In the genomic region with DNA sequence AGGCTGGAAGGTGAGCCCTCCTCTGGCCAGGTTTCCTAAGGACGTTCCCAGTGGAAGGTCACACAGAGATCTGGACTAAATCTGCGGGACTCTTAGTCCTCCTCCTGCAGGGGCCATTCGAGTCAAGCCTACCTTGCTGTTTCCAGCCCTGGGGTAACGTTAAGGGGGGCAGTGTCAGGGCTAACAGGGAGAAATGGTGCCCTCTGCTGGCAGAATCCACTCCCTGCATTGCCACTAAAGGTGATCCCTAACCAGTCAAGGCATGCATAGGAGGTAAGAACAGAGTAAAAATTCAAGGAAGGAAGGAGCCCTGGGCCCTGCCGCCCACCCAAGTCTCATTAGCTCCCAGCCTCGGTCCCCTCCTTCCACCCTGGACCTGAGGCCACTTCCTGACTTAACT, we compare ENCODE assay signal across 9 mouse cellular contexts. TPM values are rescaled to one million over a fixed set of nuclear protein-coding genes. Genes with fewer than 3 reads are reported as not detected.
DNase-seq lines count a peak whose midpoint lies in the region; ATAC-seq lines count a peak whose summit lies in the region.
"Had no signal": no experiment of that assay in that cellular context is flagged by ENCODE, and none has a peak within 500 bp of the region (broad histone marks: within the 10 kb centered on the region; RNA-seq: fewer than 3 reads in every experiment).

No protein-coding gene starts in this region.

- H3K4me3 ChIP-seq in forebrain, embryonic 13.5 days, result no peak overlapping the region
- no peak overlapping the region for H3K4me3 ChIP-seq in hindbrain, embryonic 11.5 days (ENCODE audit: low read depth, low read length)
- H3K4me3 ChIP-seq: limb, embryonic 15.5 days had no signal

- no peak overlapping the region for H3K9ac ChIP-seq in forebrain, embryonic 13.5 days
- no peak overlapping the region for H3K9ac ChIP-seq in hindbrain, embryonic 11.5 days (ENCODE audit: low read depth, low read length)
- H3K9ac ChIP-seq: limb, embryonic 15.5 days had no signal

- DNase-seq in MN1 (ENCODE audit: low spot score), result peak; percentile 54
- DNase-seq in c-Kit-positive CD71-negative TER-119-negative erythroid progenitor cells, embryonic 14.5 days (ENCODE audit: low read depth), result peak; percentile 64
- DNase-seq in hindbrain, embryonic 11.5 days (ENCODE audit: low spot score), result peak; percentile 87
- DNase-seq in layer of hippocampus, postnatal 25 days (ENCODE audit: extremely low spot score in 1 of 2, low spot score in 1 of 2), result peak; percentile 74 to 92
- peak; percentile 81 to 88 for DNase-seq in right cerebral cortex, postnatal 10 days (ENCODE audit: low spot score in 2 of 2)

- H3K4me2 ChIP-seq in forebrain, embryonic 13.5 days, result no peak overlapping the region
- no peak overlapping the region for H3K4me2 ChIP-seq in hindbrain, embryonic 11.5 days (replicated peaks; ENCODE audit: low read depth, low read length)
- H3K4me2 ChIP-seq: limb, embryonic 15.5 days had no signal

- ATAC-seq in forebrain, embryonic 13.5 days, result peak; percentile 64
- ATAC-seq in hindbrain, embryonic 11.5 days (ENCODE audit: low FRiP score), result peak; percentile 42; the same call in 1 of the 2 replicates
- peak; percentile 58 for ATAC-seq in megakaryocyte, adult 5-6 weeks (ENCODE audit: poor library complexity, severe bottlenecking)
- no peak for ATAC-seq in erythroblast, adult 5-6 weeks (replicated peaks; ENCODE audit: low FRiP score, poor library complexity, severe bottlenecking)

- no peak overlapping the region for H3K27ac ChIP-seq in forebrain, embryonic 13.5 days
- no peak overlapping the region for H3K27ac ChIP-seq in hindbrain, embryonic 11.5 days (ENCODE audit: low read depth, low read length)
- H3K27ac ChIP-seq: limb, embryonic 15.5 days had no signal

- no peaks in the 10 kb centered on the region for H3K27me3 ChIP-seq in forebrain, embryonic 13.5 days
- H3K27me3 ChIP-seq in hindbrain, embryonic 11.5 days (ENCODE audit: control insufficient read depth, insufficient read depth, low read length), result no peaks in the 10 kb centered on the region
- H3K27me3 ChIP-seq: limb, embryonic 15.5 days had no signal

- no peaks in the 10 kb centered on the region for H3K4me1 ChIP-seq in forebrain, embryonic 13.5 days
- H3K4me1 ChIP-seq in hindbrain, embryonic 11.5 days (replicated peaks; ENCODE audit: control insufficient read depth, insufficient read depth, low read length), result no peaks in the 10 kb centered on the region

- H3K9me3 ChIP-seq in forebrain, embryonic 13.5 days (replicated peaks), result no peaks in the 10 kb centered on the region
- no peaks in the 10 kb centered on the region for H3K9me3 ChIP-seq in hindbrain, embryonic 11.5 days (ENCODE audit: control insufficient read depth, low read length)
- H3K9me3 ChIP-seq: limb, embryonic 15.5 days had no signal

- WGBS in forebrain, embryonic 13.5 days, result 5% methylated on average over 6 of the region's 6 CpGs
- 6% methylated on average over 6 of the region's 6 CpGs for WGBS in hindbrain, embryonic 11.5 days

- H3K36me3 ChIP-seq in forebrain, embryonic 13.5 days (ENCODE audit: poor library complexity, severe bottlenecking), result peaks cover 4% of the 10 kb centered on the region; the same call in 1 of the 2 replicates
- no peaks in the 10 kb centered on the region for H3K36me3 ChIP-seq in hindbrain, embryonic 11.5 days (ENCODE audit: control insufficient read depth, insufficient read depth, low read length)

RNA-seq across cellular contexts. Expression of a gene that starts 15.0 kb away (rescaled TPM):
- polyA plus RNA-seq in forebrain, embryonic 13.5 days (2015; fragmentation: Nextera tagmentation; extraction: Ambion mirVana), result 3.9 and 4.3 TPM in 2 replicates
- 7.5 and 8.8 TPM in 2 replicates for polyA plus RNA-seq in hindbrain, embryonic 11.5 days (2014; fragmentation: Nextera tagmentation; extraction: Ambion mirVana)
- 1 to 10 TPM; 1.0 to 1.1 TPM for total RNA-seq in layer of hippocampus, postnatal 25 days (2021)
- total RNA-seq in megakaryocyte, adult 5-6 weeks (2015), result 17.0 and 22.8 TPM in 2 replicates
- 69.9 and 92.7 TPM in 2 replicates for total RNA-seq in megakaryocyte, adult 5-6 weeks (2017)
- total RNA-seq in erythroblast, adult 5-6 weeks (2015; ENCODE audit: low replicate concordance), result 1.2 and 16.1 TPM in 2 replicates
- 10.3 and 11.6 TPM in 2 replicates for total RNA-seq in erythroblast, adult 5-6 weeks (2017; ENCODE audit: low replicate concordance)

RNA-seq across cellular contexts. Expression of a gene that starts 25.7 kb away (rescaled TPM):
- 8.4 and 12.2 TPM in 2 replicates for polyA plus RNA-seq in forebrain, embryonic 13.5 days (2015; fragmentation: Nextera tagmentation; extraction: Ambion mirVana)
- 27.7 and 28.8 TPM in 2 replicates for polyA plus RNA-seq in hindbrain, embryonic 11.5 days (2014; fragmentation: Nextera tagmentation; extraction: Ambion mirVana)
- total RNA-seq in layer of hippocampus, postnatal 25 days (2021), result 10 to 100 TPM in 1 of 2 experiments, 1 to 10 TPM in 1; 7.8 to 11.4 TPM
- 0.16 and 0.87 TPM in 2 replicates for total RNA-seq in megakaryocyte, adult 5-6 weeks (2015)
- total RNA-seq in megakaryocyte, adult 5-6 weeks (2017), result 0.26 and 0.53 TPM in 2 replicates
- not detected in 2 replicates for total RNA-seq in erythroblast, adult 5-6 weeks (2015; ENCODE audit: low replicate concordance)
- not detected in 2 replicates for total RNA-seq in erythroblast, adult 5-6 weeks (2017; ENCODE audit: low replicate concordance)

RNA-seq across cellular contexts. Expression of a gene that starts 34.7 kb away (rescaled TPM):
- polyA plus RNA-seq in forebrain, embryonic 13.5 days (2015; fragmentation: Nextera tagmentation; extraction: Ambion mirVana), result 0.57 and 0.86 TPM in 2 replicates
- 1.4 and 2.1 TPM in 2 replicates for polyA plus RNA-seq in hindbrain, embryonic 11.5 days (2014; fragmentation: Nextera tagmentation; extraction: Ambion mirVana)
- total RNA-seq in layer of hippocampus, postnatal 25 days (2021), result 1 to 10 TPM; 2.1 to 2.4 TPM
- not detected in 2 replicates for total RNA-seq in megakaryocyte, adult 5-6 weeks (2015)
- total RNA-seq in megakaryocyte, adult 5-6 weeks (2017), result not detected in 2 replicates
- total RNA-seq in erythroblast, adult 5-6 weeks (2015; ENCODE audit: low replicate concordance), result 0.21 TPM in 1 of 2 replicates, not detected in the other
- not detected in 2 replicates for total RNA-seq in erythroblast, adult 5-6 weeks (2017; ENCODE audit: low replicate concordance)

Comparison
In these comparisons a context has a peak if more than half of its experiments do, and no peak if none do; other contexts are left out.
1. RNA of a gene that starts 25.7 kb away (total RNA-seq): 7.8 to 11.4 TPM in layer of hippocampus, postnatal 25 days; 0.16 to 0.87 TPM in megakaryocyte, adult 5-6 weeks and not detected in erythroblast, adult 5-6 weeks; every median in the first group is over 4 times any median in the second.
2. Peak in every context shown above with its lines, with median percentiles within 50 percentile points of each other: DNase-seq.